Mouse (Mus musculus) ES-Bruce4 (cell line): Measurements from ENCODE around the gene Oxsr1. TPM values are rescaled to one million over a fixed set of nuclear protein-coding genes. Genes with fewer than 3 reads are reported as not detected.

Experiments used
- H3K27ac ChIP-seq: 2 replicates; pipeline ENCODE4 v1.5.1; 2012; ENCODE audit warnings: low read length, inconsistent platforms; ENCODE audit not compliant: insufficient read depth
- H3K27me3 ChIP-seq: 2 replicates; pipeline ENCODE4 v1.6.1; 2012; ENCODE audit warnings: mild to moderate bottlenecking, low read length, inconsistent platforms; ENCODE audit not compliant: control insufficient read depth, poor library complexity, insufficient read depth, severe bottlenecking
- H3K36me3 ChIP-seq: 2 replicates; pipeline ENCODE4 v1.6.1; 2012; ENCODE audit warnings: inconsistent platforms, mild to moderate bottlenecking, low read length, moderate library complexity; ENCODE audit not compliant: control insufficient read depth, poor library complexity, insufficient read depth, severe bottlenecking
- H3K4me1 ChIP-seq: one replicate; pipeline ENCODE4 v1.8.1; 2011; ENCODE audit warnings: low read length; ENCODE audit not compliant: control insufficient read depth, insufficient read depth
- H3K4me3 ChIP-seq: 2 replicates; pipeline ENCODE4 v1.5.1; 2011; ENCODE audit warnings: low read depth, mild to moderate bottlenecking, low read length
- H3K9ac ChIP-seq: 2 replicates; pipeline ENCODE4 v1.6.1; 2012; ENCODE audit warnings: low read depth, mild to moderate bottlenecking, inconsistent platforms; ENCODE audit not compliant: poor library complexity, severe bottlenecking
- H3K9me3 ChIP-seq: replicated peaks from 2 replicates; pipeline ENCODE4 v1.6.1; 2012; ENCODE audit warnings: mild to moderate bottlenecking, low read length, inconsistent platforms; ENCODE audit not compliant: control insufficient read depth, poor library complexity, insufficient read depth, severe bottlenecking
- CTCF ChIP-seq: IDR thresholded peaks from one replicate; pipeline ENCODE4 v1.8.1; 2011; ENCODE audit warnings: low read depth, low read length
- EP300 ChIP-seq: IDR thresholded peaks from 2 replicates; pipeline ENCODE4 v1.6.1; 2011; ENCODE audit warnings: low read depth, low read length; ENCODE audit not compliant: insufficient read depth
- POLR2A ChIP-seq: IDR thresholded peaks from one replicate; pipeline ENCODE4 v1.8.1; 2011; ENCODE audit warnings: low read length; ENCODE audit not compliant: insufficient read depth
- polyA plus RNA-seq: library from polyadenylated mRNA; stranded (reverse); fragments of >200 nt; gene quantifications from 2 replicates; pipeline ENCODE4 v1.2.4, GENCODE M21; 2011; ENCODE audit warnings: low read depth; ENCODE audit not compliant: missing spikeins, insufficient read depth, insufficient read length

Oxsr1 gene
- polyA plus RNA-seq, 1 experiment, result 86.3 TPM

- peaks cover 19% of the 10 kb centered on the region for H3K36me3 ChIP-seq
- TF ChIP-seq POLR2A (no peak), EP300 (no peak), CTCF (no peak)
- no peak overlapping the region for H3K4me3 ChIP-seq
- no peak overlapping the region for H3K27ac ChIP-seq
- H3K4me1 ChIP-seq, result no peaks in the 10 kb centered on the region
- H3K9me3 ChIP-seq, result no peaks in the 10 kb centered on the region
- no peaks in the 10 kb centered on the region for H3K27me3 ChIP-seq
- H3K9ac ChIP-seq, result no peak overlapping the region
Measured at GRCm38 (mm10) chr9:119305863-119306262, 16.4 kb downstream of the Oxsr1 start.

- Histone ChIP-seq H3K9me3 (no peaks in the 10 kb centered on the region), H3K27ac (no peak overlapping the region), H3K9ac (no peak overlapping the region), H3K27me3 (no peaks in the 10 kb centered on the region), H3K36me3 (peaks cover 20% of the 10 kb centered on the region), H3K4me1 (no peaks in the 10 kb centered on the region), H3K4me3 (no peak overlapping the region)
- no peak for TF ChIP-seq EP300
Measured at GRCm38 (mm10) chr9:119298563-119298962, 23.7 kb downstream of the Oxsr1 start.

- H3K4me3 ChIP-seq, result no peak overlapping the region
- no peak overlapping the region for H3K27ac ChIP-seq
- no peaks in the 10 kb centered on the region for H3K9me3 ChIP-seq
- peaks cover 19% of the 10 kb centered on the region for H3K36me3 ChIP-seq
- H3K9ac ChIP-seq, result no peak overlapping the region
- H3K4me1 ChIP-seq, result no peaks in the 10 kb centered on the region
- H3K27me3 ChIP-seq, result no peaks in the 10 kb centered on the region
- TF ChIP-seq EP300 (no peak), POLR2A (no peak), CTCF (no peak)
Measured at GRCm38 (mm10) chr9:119297696-119298095, 24.5 kb downstream of the Oxsr1 start.

GRCm38 (mm10) chr9:119290791-119291190 lies 31.4 kb downstream of the Oxsr1 start:
- TF ChIP-seq CTCF, result no peak
- no peak for TF ChIP-seq EP300
- no peak overlapping the region for H3K4me3 ChIP-seq

GRCm38 (mm10) chr9:119280894-119281682 lies 41.1 kb downstream of the Oxsr1 start:
- Histone ChIP-seq H3K9ac (no peak overlapping the region), H3K27ac (no peak overlapping the region), H3K4me1 (no peaks in the 10 kb centered on the region), H3K9me3 (no peaks in the 10 kb centered on the region), H3K27me3 (no peaks in the 10 kb centered on the region), H3K36me3 (peaks cover 31% of the 10 kb centered on the region), H3K4me3 (no peak overlapping the region)
- TF ChIP-seq CTCF, result no peak
- TF ChIP-seq POLR2A, result no peak
- TF ChIP-seq EP300, result no peak

More at GRCm38 (mm10) chr9:119290791-119291190, 31.4 kb downstream of the Oxsr1 start:
- no peak overlapping the region for H3K9ac ChIP-seq
- H3K4me1 ChIP-seq, result no peaks in the 10 kb centered on the region
- no peaks in the 10 kb centered on the region for H3K27me3 ChIP-seq
- H3K36me3 ChIP-seq, result peaks cover 17% of the 10 kb centered on the region
- no peaks in the 10 kb centered on the region for H3K9me3 ChIP-seq
- no peak overlapping the region for H3K27ac ChIP-seq

GRCm38 (mm10) chr9:119278031-119278430 lies 44.2 kb downstream of the Oxsr1 start:
- Histone ChIP-seq H3K9me3 (no peaks in the 10 kb centered on the region), H3K4me3 (no peak overlapping the region), H3K4me1 (no peaks in the 10 kb centered on the region), H3K9ac (no peak overlapping the region), H3K36me3 (peaks cover 21% of the 10 kb centered on the region), H3K27ac (no peak overlapping the region), H3K27me3 (no peaks in the 10 kb centered on the region)
- TF ChIP-seq POLR2A (no peak), EP300 (no peak), CTCF (no peak)
